Mouse (Mus musculus): Measurements from ENCODE around the gene Rer1. TPM values are rescaled to one million over a fixed set of nuclear protein-coding genes. Genes with fewer than 3 reads are reported as not detected.

The Rer1 gene
- 57.3 and 64.1 TPM in 2 replicates for polyA plus RNA-seq (2012; rRNA removed)

GRCm38 (mm10) chr4:155086108-155087024 lies at the start of gene Rer1, which contains the start of gene Morn1:
Rer1 (minus strand) TSS chr4:155086382.
Morn1 (plus strand) TSS chr4:155086577.

GRCm38 (mm10) chr4:155066834-155067522 lies 19.2 kb downstream of the Rer1 start, which contains the start of gene Pex10:
Pex10 (plus strand) TSS chr4:155067016.

GRCm38 (mm10) chr4:155056724-155057123 lies 29.5 kb downstream of the Rer1 start, which contains the start of gene Plch2:
Plch2 (minus strand) TSS chr4:155056784.

Other genes starting within 250 kb of the Rer1 start
- 7.5 and 8.8 TPM in 2 replicates for gene Ttc34, start 248.9 kb downstream of the Rer1 start, polyA plus RNA-seq (2012; rRNA removed)
- gene Mmel1, start 216.8 kb downstream of the Rer1 start, polyA plus RNA-seq (2012; rRNA removed) = 2.7 and 16.8 TPM in 2 replicates
- gene Fam213b, start 187.2 kb downstream of the Rer1 start, polyA plus RNA-seq (2012; rRNA removed) = 19.6 and 39.4 TPM in 2 replicates
- 30.3 and 34.4 TPM in 2 replicates for gene Tnfrsf14, start 157.8 kb downstream of the Rer1 start, polyA plus RNA-seq (2012; rRNA removed)
- 0.37 and 0.38 TPM in 2 replicates for gene Hes5, start 125.5 kb downstream of the Rer1 start, polyA plus RNA-seq (2012; rRNA removed)
- 72.3 and 85.6 TPM in 2 replicates for gene Pank4, start 122.3 kb downstream of the Rer1 start, polyA plus RNA-seq (2012; rRNA removed)
- 57.4 and 58.2 TPM in 2 replicates for gene Plch2, start 29.6 kb downstream of the Rer1 start, polyA plus RNA-seq (2012; rRNA removed)
- 42.8 and 46.1 TPM in 2 replicates for gene Pex10, start 19.4 kb downstream of the Rer1 start, polyA plus RNA-seq (2012; rRNA removed)
- gene Morn1, start 195 bp upstream of the Rer1 start, polyA plus RNA-seq (2012; rRNA removed) = 19.8 and 20.5 TPM in 2 replicates
- gene Ski, start 136.2 kb upstream of the Rer1 start, polyA plus RNA-seq (2012; rRNA removed) = 91.4 and 100 TPM in 2 replicates
- gene Faap20, start 163.4 kb upstream of the Rer1 start, polyA plus RNA-seq (2012; rRNA removed) = 72.4 and 93.5 TPM in 2 replicates

All from ovary, adult 2 months (tissue).